Mouse (Mus musculus) CH12F3 (cell line): ENCODE results near the gene Agbl3.

Experiments used
- in situ Hi-C: fragments of 300-500 bp; cut with MboI; formaldehyde crosslinking; loops from 2 replicates; pipeline ENCODE4 v1.14.3; 2020; ENCODE audit warnings: low sequenced_read_pairs

Gene Agbl3

DNA sequence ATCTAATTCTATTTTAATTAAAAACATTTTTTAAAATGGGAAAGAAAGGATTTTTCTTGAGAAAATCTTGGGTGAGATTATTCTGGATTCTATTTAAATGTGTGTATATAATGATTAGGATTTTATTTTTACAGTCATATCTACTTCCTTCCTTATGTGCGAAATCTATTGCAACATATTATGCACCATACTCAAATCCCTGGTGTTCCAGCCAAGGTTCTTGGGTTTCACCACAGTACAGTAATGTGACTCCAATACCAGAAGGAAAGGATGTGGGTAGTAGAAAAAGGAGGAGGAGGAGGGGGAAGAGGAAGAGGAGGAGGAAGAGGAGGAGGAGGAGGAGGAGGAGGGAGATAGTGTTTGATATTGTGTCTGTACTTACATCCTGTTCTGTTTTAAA lies 2.3 kb downstream of the Agbl3 start:
- in situ Hi-C loops = no loop called here

DNA sequence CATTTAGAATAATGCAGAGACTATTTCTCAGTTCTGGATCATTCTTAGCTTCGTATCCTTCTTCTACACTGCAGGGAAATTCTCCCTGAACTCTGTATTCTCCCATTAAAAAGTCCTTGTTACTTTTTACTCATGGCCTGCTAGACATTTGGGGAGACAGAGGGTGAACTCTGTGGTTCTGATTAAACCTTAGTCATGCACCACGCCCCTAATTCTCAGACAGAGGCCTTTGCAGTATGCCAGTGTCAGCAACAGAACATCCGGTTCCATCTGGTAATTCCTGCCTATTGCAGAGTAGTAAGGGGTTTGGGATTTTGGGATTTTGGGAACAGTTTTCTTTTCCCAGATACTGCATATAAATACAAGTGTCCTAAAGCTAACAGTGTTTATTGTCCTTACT lies 16.6 kb downstream of the Agbl3 start:
- in situ Hi-C loops = no loop called here

DNA sequence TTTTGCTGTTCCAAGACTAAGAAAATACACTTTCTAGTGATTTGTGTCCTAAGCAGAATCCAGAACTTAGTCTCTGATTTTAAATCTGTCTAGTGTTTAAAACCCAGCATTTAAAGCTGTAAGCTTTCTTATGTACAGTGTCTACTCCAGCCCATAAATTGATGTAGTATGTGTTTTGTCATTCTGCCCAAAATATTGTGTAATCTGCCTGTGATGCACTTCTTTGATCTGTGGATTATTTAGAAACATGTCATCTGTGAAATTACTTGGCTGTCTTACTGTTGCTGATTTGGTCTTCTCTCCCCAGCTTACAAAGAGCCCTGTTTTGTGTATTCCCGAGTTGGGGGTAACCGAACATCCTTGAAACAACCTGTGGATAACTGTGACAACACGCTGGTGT lies 17.7 kb downstream of the Agbl3 start:
- in situ Hi-C loops = no loop called here

DNA sequence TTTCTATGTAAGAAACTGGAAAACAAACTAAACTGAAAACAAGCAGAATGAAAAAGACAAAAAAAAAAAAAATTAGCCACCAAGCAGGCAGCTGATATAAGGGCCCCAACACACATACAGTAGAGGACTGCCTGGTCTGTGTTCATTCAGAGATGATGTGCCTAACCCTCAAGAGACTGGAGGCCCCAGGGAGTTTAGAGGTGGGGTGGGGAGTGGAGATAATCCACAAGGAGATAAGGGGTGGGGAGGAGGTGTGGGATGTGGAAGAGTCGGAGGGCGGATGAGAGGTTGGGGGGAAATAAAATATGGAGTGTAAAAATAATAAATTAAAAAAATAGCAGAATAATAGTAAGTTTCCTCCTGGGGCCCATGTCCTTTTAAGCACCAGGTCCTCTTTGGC lies 25.4 kb downstream of the Agbl3 start:
- in situ Hi-C loops = no loop called here

DNA sequence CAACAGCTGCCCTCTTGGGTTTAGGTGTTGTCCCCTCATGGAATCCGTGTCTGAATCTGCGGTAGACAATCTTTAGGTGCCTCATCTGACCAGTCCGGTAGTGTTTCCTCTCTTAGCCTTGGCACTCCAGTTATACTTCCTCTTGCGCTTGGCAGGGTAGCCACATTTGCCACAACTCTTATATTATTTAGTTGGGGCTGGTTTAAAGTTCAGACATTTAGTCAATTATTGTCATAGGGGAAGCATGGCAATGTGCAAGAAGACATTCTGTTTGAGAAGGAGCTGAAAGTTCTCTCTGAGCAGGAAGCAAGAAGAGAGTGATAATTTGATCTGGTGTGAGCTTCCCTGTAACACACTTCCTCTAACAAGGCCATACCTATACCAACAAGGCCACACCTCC lies 30.4 kb downstream of the Agbl3 start:
- in situ Hi-C loops = no loop called here

DNA sequence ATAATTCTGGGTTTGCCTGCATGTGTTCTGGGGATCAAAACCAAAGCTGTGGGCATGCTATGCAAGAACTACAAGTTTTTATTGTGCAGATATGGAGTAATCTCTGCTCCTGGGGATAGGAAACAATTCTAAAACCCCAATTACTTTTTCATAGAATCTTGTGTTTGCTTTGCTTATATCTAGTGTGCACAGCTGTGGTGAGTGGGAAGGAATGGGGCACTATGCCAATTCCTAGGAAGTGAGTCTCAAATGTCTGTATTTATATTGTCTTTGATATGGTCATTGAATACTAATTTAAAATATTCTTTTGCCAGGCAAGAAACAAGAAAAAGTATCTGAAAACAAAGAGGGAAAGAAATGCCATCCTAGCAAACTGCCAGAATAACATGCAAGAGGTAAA lies 44.2 kb downstream of the Agbl3 start:
- in situ Hi-C loops = no loop called here

DNA sequence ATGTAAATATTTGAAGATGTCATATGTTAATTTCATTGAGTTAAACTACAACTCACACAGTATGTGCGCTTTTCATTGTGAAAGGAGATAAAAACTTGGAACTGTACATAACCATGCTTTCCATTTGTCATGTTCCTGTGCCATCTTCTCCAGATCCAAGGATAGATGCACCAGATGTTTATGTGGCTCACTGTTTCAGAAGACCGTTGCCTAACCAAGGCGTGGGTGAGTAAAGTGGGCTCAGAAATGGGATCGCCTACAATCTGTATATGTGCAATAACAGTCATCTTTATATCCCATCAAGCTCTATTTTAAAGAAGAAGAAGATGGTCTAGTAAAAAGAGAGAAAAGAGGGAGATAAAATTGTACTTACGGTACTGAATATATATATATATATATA lies 52.1 kb downstream of the Agbl3 start:
- in situ Hi-C loops = no loop called here

DNA sequence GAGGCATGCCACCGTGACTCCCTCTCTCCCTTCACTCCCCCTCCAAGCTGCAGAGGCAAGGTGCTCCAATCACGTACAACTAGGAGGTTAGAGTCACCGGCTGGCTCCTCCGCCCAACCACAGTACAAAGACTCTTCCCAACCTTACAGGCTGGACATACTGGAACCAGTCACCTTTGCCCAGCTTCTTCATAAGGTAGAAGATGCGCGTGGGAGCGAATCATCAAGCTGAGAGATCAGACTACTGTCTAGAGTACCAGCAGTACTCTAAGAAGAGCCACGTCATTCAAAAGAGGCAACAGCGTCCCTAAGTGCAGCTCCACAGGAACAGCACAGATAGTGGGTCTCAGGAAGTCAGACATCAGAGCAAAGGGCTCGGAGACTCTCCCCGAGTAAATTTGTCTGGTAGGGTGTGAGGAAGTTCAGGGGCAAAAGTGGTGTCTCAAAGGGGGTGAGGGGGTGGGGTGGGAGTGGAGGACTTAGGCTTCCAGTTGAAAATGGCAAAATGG lies 81.4 kb downstream of the Agbl3 start:
- in situ Hi-C loops = no loop called here

DNA sequence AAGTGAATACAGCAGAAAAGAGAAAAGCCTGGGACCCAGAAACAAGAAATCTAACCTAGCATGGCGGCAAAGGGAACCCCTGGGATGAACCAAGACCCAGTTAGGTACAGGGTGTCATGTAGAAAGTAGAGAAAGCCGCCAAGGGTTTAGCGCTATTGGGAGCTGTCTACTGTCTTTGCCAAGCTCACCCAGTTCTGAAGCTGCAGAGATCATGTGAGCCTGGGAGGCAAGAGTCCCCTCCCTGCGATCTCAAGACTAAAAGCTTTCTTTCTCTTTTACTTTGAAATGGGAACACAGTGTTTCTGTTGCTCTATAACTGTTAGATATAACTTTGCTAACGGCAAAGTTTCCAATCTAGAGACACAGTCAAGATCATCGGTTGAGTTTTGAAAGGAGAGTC lies 82.1 kb downstream of the Agbl3 start:
- in situ Hi-C loops = no loop called here

DNA sequence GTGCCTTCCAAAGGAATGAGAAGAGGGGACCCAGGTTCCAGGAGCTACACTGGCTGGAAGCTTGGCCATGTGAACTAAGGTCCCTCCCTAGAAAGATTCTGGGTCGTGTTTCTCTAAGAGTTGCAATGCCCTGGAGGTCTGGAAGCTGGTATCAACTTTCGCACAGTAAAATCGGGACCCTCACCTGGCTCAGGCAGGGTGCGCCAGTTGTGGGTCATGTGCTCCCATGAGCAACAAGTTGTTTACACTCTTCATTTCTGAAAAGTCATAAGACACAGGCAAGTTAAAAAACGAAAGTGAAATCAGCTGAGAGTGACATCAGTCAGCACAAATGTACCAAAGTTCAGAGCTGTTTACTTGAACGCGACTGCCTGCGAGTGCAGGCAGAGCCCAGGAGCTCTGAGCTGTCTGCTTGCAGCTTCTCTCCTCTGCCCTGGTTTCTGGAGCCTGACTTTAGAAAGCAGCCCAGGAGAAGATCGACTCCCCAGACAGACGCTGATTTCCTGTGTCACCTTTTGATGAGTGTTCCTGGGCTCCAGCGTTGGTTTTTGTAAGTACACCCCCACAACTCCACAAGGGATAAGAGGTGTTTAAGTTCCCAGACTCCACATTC lies 82.7 kb downstream of the Agbl3 start, which contains the start of gene Tmem140:
TSS of gene Tmem140 (plus strand) at position 356 of the 613 bp plus-strand sequence.
- in situ Hi-C loops = no loop called here

DNA sequence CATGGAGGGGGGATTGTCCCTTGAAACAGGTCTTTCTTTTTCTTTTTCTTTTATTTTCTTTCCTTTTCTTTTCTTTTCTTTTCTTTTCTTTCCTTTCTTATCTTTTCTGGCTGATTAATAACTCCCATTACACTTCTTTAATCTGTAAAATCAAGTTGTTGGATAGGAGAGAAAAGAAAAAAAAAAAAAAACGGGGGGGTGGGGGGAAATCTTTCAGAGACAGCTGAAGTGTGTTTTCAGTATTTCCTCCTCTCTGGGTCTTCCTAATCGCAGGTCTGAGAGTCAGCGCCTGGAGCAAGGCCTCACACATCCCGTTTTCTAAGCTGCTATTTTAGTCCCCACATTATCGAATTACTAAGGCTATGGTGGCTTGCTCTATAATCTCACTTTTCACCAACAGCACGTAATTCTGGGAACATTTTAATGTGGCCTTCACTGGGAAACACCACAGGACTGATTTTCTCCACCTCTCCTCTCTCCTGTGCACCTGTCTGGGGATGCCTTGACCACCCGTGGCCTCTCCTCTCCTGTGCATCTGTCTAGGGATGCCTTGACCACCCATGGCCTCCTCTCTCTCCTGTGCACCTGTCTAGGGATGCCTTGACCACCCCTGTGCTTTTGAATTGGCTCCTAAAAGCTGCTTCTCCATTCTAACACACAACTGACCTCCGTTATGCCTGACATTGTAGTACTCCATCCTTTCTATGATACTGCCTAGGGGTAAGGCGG lies 83.7 kb downstream of the Agbl3 start:
- in situ Hi-C loops = no loop called here

DNA sequence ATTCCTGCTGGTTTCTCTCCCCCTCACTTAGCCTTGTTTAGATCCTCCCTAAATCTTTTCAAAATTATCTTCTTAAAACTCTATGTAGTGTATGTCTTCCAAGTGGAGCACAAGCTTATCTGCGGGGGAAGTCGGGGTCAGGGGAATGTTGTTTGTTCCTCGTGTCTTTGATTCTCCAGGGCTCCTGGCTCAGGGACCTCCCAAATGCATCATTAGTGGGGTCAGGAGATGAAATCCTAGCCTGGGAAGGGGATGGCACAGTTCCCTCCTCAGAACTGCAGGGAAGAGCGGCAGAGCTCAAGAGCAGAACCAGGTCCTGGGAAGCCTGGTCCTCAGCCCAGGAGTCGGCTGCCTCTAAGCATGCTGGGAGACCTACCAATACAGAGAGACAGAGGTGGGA lies 85.0 kb downstream of the Agbl3 start:
- in situ Hi-C loops = no loop called here

DNA sequence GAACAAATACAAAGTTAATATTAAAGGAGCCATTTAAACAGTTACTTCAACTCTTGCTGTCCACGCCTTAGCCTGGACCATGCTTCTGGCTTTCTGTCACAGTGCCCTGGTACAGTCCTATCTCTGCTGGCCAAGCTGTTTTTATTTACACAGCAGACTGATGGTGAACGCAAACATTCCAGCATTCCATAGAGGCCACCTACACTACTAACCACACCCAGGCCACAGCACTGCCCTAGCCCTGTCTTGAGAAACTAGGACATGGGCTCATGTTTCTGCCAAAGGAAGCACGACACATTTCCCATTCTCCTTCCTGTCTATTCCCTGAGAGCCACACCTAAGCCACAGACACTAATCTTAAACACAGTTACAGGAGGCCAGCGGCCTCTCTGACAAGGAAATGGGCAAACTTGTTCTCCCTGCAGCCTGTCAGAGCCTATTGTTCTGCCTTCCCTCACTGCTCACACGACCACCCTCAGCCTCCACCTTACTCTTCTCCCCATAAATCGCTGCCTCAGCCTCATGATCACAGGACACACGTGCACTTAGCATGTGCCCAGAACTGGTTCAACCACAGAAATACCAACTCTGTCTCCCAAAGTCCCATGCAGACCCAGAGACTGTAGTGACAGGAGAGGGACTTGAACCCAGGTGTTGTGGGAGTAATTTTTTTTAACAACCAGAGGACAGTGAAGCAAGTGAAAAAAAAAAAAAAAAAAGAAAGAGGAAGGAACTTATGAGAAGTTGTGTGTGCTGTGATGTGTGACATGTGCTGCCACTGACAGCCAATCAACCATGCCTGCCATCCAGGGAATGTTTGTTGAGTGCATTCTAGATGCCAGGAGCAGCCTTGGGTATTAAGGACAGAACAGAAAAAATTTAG lies 85.7 kb downstream of the Agbl3 start:
- in situ Hi-C loops = no loop called here

DNA sequence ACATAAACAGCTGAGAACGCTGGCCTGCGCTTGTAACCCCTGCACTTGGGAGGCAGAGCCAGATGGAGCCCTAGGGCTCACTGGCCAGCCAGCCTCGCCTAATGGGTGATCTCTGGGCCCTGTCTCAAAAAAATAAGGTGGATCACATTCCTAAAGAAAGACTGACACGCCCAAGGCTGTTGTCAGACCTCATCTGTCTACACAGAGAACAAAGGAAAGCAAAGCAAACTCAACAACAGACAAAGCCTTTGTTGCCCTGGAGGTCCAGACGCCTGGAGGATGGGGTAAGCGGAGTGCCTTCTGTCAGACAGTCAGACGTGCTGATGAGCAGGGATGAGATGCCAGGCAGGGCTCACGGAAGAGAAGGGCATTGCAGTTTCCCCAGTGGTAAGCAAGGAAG lies 86.6 kb downstream of the Agbl3 start:
- in situ Hi-C loops = no loop called here

DNA sequence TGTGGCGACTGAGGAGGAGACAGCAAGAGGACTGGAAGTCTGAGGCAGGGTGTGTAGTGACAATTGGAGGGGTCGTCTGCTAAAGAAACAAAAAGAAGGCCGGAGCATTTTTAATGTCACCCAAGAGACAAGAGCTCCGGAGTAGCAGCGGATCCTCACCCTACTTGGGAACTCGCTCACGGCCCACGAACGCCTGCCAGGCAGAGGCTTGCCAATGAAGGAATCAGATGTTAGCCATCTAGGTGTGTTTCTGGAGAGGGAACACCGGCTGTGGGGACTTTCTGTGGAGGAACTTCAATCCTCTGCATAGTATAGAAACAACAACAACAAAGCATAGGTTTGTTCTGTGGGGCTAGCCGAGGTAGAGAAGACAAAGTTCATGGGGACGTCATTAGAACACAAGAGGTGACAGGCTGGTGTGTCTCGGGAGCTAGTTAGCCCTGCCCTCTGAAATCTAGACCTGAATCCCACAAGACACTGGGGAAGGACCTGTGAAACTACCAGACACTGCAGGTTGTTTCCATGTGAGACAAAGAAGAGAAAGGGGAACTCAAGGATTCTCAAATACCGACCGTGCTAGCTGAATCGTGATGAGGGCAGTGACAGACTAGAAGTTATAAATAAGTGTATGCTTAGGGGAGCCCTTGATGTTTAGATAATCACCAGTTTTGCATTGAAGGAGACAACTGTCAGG lies 87.2 kb downstream of the Agbl3 start:
- in situ Hi-C loops = no loop called here

DNA sequence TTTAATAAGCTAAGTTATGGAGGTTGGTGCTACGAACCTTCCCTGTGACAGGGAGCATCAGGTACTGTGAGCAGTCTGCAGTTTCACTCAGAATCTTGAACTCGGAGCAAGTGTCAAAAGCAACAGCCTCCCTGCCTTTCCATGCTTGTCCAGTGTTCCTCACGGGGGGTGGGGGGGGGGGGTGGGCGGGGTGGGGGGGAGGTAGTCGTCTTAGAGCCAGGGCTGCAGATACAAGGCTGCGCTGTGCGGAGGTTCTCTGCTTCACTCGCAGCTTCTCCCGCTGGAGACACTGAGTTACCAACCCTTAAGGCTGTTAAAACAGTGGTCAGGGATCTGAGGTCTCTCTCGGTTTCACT lies 87.7 kb downstream of the Agbl3 start:
- in situ Hi-C loops = no loop called here

DNA sequence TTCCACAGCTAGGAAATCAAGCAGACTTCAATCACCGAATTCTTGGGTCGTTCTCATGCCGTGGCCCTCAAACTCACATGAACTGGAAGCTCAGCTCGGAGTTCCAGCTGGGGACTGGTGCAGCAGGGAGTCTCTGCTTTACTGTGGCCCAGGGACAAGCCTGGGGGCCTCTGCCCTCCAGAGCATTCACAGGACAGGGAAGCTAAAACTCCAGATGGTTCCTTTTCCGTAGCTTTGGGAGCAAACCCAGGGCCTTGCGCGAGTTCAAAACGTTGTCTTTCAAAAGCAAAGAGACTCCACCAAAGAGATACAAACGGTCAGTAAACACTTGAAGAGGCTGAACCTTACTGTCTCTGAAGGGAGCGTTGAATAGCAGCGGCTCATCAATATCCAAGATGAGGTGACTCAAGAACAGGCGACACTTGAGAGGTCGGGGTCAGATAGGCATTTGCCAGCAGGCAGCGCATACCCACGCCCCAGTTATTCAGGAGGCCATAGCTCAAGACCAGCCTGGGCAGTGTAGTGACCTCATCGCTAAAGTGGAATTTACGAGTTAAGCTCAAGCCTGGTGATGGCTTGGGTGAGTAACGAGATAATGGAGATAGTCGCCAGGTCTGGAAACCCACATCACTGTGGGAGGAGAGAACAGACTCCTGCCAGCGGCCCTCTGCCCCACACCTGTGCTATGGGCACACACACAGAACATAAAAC lies 88.4 kb downstream of the Agbl3 start:
- in situ Hi-C loops = no loop called here

DNA sequence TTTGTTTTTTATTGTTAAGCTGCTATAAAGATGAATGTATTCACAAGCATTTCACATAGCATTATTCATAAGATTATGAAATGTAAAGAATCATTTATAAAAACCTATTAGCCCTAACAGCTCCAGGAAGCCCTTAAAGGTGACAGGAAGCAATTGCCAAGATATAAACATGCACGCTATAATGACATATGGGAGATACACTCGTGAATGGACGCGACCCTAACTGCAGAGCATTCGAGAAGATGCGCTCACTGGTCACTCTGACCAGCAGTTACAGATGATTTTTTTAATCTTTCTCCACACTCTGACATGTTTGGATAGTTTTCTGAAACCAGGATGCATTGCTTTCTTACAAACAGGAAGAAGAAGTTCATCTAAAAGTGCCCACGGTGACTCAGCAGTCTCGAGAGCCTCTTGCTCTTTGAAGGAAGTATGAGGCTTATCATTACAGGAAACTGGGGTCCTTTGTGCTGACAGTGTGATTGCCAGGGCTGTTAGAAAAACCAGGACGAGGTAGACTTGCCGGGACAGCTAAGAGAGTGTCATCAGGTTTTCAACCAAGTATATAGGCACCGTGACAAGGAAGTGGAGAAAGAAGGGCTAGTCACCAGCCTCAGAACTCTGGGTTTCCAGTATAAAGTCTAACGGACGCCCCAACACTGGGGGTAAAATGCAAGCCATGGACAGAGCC lies 89.1 kb downstream of the Agbl3 start:
- in situ Hi-C loops = no loop called here

DNA sequence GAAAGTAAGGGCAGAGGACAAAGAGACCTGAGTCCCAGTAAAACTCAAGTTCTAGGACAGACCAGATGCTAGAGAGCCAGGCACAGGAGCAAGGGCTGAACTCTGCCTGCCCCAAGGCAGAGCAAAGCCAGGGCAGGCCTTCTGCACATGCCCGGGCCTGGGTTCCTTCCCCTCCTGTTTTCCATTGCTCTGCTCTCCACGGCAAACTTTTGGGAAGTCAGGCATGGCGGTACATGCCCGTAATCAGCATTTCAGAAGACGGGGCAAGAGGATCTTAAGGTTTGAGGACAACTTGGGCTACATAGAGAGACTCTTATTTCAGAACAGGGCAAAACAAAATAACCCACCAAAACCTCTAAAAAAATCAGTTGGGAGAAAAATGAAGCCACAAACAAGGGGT lies 89.9 kb downstream of the Agbl3 start:
- in situ Hi-C loops = no loop called here

DNA sequence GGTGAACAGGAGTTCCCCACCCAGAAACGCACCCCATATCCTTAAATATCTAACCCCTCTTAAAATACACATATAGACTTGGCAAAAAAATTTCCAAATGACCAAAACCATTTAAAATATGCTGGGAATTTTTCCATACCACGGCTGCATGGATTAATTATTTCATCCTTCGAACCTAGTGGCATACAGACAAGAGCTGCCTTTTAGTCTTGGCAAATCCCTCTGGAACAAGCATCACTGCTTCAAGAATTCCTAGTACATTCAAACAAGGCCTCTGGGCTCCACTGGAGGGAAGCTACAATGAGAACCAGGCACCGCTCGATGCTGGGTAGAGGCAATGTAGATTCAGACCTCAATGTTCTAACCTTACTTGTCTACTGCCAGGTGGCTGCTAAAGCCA lies 90.5 kb downstream of the Agbl3 start:
- in situ Hi-C loops = no loop called here
